Mouse (Mus musculus) megakaryocyte, embryonic 14.5 days (primary cell): Measurements from ENCODE around the gene Ciart.

Experiments
- FLI1 ChIP-seq: IDR thresholded peaks from 2 replicates; pipeline ENCODE4 v1.6.1; 2012; ENCODE audit warnings: low read length, inconsistent platforms, mixed read lengths
- GATA1 ChIP-seq: IDR thresholded peaks from 3 replicates; pipeline ENCODE4 v1.6.1; 2012; ENCODE audit warnings: mixed read lengths, low read length, inconsistent platforms, borderline replicate concordance

GRCm38 (mm10) chr3:95892066-95893052, 10.3 kb upstream of the Ciart start:
- no peak for TF ChIP-seq GATA1
- TF ChIP-seq FLI1, result no peak
